Mouse (Mus musculus): ENCODE measurements around the gene Pum3.
"Not testable (repeated sequence)": the region's sequence is repeated elsewhere in the genome, so short reads cannot be mapped to it uniquely, and the experiment has no call there.

Gene Pum3

GRCm38 (mm10) chr19:27391344-27391743 lies 38.3 kb downstream of the Pum3 start:
- no peak for DNase-seq

GRCm38 (mm10) chr19:27389566-27389965 lies 40.1 kb downstream of the Pum3 start:
- not testable (repeated sequence) for DNase-seq

DNA sequence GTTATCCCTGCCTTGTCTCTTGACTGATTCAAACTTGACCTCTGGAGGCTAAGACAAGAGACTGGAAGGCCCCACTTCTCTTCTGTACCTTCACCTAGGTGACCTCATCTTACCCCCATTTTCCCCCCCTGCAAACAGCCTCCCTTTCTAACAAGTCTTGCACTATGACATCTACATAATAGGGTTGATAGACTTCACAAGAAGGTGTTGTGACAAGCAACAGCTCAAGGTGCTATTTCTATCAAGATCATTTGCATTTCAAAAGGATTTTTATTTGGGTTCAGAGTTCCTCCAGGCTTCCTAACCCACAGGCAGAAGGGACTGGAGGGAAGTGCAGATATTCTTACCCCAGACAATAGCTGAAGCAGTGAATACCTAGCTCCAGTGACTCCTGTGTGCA lies 44.3 kb downstream of the Pum3 start:
- no peak for DNase-seq

GRCm38 (mm10) chr19:27383266-27383665 lies 46.4 kb downstream of the Pum3 start:
- no peak for DNase-seq

DNA sequence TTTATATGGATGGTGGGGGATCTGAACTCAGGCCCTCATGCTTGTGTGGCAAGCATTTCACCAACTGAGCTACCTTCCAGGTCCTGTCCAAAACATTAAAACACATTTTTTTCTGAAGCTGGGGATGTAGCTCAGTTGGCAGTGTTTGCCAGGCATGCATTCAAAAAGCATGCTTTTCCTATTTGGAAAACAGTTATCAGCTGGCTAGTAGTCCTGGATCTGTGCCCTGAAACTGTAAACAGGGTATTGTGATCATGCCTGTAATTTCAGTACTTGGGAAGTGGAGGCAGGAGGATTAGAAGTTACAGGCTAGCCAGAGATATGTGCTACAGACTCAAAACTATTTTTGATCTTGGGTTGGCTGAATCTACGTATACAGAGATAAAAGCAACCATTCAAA lies 47.5 kb downstream of the Pum3 start:
- no peak for DNase-seq

DNA sequence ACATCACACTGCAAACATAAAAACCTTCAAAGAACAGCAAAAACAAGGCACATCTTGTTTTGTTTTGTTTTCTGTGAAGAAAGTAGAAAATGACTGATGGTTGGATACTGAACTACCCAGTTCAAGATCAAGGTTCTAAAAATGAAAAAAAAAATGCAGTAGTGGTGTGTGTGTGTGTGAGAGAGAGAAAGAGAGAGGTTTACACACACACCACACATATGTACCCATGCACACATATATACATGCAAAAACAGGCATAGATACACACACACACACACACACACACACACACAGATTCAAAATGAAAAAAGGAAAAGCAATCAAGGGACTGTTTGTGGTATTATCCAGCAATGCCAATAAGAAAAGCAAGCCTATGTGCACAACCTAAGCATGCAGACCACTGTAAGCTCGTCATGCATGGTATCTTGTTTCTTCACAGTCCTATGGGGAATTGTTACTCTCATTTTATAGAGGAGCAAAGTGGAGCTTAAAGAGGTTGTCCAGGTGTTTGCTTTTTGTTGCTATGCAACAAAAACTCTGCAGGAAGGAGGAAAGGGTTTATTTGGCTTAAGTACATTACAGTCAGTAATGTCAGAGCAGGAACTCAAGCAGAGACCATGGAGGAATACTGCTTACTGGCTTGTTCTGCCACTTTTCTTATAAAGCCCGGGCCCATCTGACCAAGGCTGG lies 49.8 kb downstream of the Pum3 start:
- DNase-seq: no peak

DNA sequence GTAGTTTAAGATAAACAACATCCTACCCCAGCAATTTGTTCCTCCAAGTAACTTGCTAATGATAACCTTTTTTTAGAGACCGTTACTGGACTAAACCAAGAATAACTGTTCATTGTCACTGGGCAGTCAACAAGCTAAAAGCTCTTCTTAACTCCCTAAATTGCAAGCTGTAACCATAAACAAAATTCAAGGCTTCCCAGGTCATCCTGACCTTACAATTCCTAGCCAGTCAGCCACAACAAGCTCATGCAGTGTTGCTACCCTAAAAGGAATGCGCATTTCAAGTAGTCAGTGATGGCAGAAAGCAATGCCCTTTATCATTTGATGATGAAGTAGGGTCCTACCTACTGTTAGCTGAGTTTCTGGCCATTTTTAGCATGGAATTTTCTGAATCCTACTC lies 58.8 kb downstream of the Pum3 start:
- DNase-seq: no peak

- no peak for DNase-seq
These were observed 59.5 kb downstream of the Pum3 start for GRCm38 (mm10) chr19:27370174-27370573.

DNA sequence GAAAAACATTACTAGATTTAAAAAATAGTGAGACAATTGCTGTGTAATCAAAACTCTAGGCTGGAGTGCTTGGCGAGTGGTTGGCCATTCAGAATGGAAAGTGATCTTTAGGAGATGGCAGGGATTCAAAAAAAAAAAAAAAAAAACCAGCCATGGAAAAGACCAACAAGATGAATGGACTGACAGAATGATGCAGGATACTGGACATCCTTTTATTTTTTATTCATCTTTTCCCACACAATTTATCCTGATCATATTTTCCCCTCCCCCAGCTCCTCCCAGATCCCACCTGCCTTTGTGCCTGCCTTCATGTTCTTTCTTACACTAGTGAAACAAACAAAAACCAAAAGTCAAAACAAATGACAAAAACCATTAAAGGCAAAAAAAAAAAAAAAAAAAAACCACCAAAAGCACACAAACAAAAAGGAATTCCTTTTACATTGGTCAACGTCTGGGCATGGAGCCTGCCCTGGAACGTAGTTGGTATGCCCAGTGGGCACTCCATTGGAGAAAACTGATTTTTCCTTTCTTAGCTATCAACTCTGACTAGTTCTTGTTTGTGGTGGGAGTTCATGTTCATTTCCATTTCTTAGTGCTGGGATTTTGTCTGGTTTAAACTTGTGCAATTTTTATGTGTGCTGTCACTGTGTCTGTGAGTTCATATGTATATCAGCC lies 60.0 kb downstream of the Pum3 start:
- DNase-seq: no peak

DNA sequence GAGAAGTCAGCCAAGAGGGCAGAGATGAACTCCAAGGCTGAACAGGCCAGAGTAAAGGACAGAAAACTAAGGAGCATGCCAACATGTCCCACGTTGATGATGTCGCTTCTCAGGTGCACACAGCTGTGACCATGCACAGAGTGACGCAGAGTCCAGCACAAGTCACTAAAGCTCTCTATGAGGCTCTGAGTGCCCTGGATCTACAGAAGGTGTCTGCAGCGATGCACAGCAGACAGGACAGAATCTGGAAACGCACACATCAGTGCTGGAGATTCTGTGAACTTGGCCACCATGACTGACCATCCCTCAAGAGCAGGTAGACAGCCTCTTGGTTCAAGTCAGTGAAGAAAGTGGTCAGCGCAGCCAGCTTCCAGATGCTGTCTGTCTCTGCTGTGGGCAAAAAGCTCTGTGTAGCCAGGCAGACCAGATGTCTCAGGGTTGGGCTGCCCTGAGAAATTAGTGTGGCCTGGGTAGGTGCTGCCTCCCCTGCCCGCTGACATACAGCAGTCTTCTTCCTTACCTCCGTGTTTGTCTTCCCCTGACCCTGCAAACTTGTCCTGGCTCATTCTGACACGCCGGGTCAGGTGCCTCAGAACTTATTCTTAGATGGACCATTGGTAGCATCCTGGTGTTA lies 63.4 kb downstream of the Pum3 start:
- DNase-seq: no peak

GRCm38 (mm10) chr19:27364521-27364931 lies 65.1 kb downstream of the Pum3 start:
- no peak for DNase-seq

DNA sequence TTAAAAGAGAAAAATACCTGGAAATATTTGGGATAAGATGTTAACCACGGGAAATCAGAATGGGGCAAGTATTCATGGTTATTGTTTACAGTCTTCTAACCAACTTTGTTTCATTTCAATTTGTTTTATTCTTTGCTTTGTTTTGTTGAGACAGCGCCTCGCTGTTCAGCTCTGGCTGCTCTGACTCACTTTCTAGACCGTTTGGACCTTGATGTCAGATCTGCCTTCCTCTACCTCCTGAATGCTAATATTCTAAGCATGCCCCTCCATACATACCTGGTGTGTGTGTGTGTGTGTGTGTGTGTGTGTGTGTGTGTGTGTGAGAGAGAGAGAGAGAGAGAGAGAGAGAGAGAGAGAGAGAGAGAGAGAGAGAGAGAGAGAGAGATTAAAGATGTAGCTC lies 65.7 kb downstream of the Pum3 start:
- DNase-seq: no peak

DNA sequence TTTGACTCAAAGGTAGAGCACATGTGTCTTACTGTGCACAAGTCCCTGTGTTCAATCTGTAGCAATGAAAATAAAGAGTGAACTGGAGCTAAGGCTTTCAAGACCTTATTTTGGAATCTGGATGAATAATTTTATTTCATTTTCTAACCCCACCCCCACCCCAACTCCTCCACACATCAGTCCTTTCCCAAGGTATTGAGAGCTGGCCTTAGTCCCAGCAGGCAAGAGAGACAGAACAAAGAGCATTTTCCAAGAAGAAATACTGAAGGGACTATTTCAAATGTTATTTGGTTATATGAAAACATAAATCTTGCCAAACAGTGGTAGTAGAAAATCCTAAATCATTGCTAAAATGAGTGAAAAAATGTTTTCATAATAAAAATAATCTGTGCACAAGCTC lies 69.2 kb downstream of the Pum3 start:
- no peak for DNase-seq

DNA sequence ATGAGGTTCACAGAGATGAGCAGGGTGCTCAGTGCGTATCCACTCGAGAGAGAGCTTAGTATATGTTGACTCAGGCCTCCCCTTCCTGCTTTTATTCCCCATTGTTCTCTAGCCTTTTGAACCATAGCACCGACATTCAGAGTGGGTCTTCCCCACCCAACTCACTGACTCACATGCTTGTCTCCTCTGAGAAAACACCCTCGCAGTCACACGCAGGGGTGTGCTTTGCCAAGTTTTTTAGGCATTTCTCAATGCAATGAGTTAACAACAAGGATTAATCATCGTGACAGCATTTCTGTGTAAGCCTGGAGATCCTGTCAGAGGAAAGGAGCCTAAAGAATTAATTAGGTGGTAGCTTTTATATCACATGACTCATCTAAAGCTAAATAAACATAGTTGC lies 77.9 kb downstream of the Pum3 start:
- DNase-seq: no peak

GRCm38 (mm10) chr19:27346501-27346900 lies 83.1 kb downstream of the Pum3 start:
- no peak for DNase-seq

Data from cerebellum, postnatal 36 days (tissue).